Mouse (Mus musculus): ENCODE measurements at regions not wholly inside any gene's neighbourhood (a gene's known extent, or its start where the extent isn't known, plus 50 kb on each side); places are given as distances from the start of the nearest gene placed in this dataset.

- no peak for DNase-seq
Measured at GRCm38 (mm10) chr16:23672375-23672774, 151.8 kb upstream of the Masp1 start.

- no peak for DNase-seq
Measured at GRCm38 (mm10) chr16:23670161-23670560, 149.5 kb upstream of the Masp1 start.

- DNase-seq, result no peak
Measured at GRCm38 (mm10) chr16:23669651-23670050, 149.0 kb upstream of the Masp1 start.

Data from liver (tissue).